Mouse (Mus musculus): ENCODE measurements around the gene Gm45261.

Gm45261 gene

GRCm38 (mm10) chr1:80412521-80412920 is 48.7 kb downstream of the Gm45261 start:
- CTCF ChIA-PET: no interaction called here
- POLR2A ChIA-PET: no interaction called here

GRCm38 (mm10) chr1:80410229-80410973 is 50.8 kb downstream of the Gm45261 start:
- ChIA-PET CTCF (no interaction called here), POLR2A (no interaction called here)

GRCm38 (mm10) chr1:80409467-80410105 is 51.7 kb downstream of the Gm45261 start:
- CTCF ChIA-PET: interaction anchor here in 2 of 4 experiments (0.6 to 1.0 kb wide), 3 partner anchors 10 to 559 kb away, joined by 3 read pairs; no protein-coding TSS in a partner anchor
- POLR2A ChIA-PET: no interaction called here

GRCm38 (mm10) chr1:80408586-80408985 is 52.7 kb downstream of the Gm45261 start:
- CTCF ChIA-PET: interaction anchor here in 1 of 4 experiments (1.0 kb wide), 1 partner anchor 228 kb away, joined by 3 read pairs; no protein-coding TSS in a partner anchor
- POLR2A ChIA-PET: no interaction called here

GRCm38 (mm10) chr1:80404196-80404595 is 57.1 kb downstream of the Gm45261 start:
- CTCF ChIA-PET: no interaction called here
- POLR2A ChIA-PET: interaction anchor here in 1 of 4 experiments (1.4 kb wide), 1 partner anchor 66 kb away, joined by 3 read pairs; no protein-coding TSS in a partner anchor

GRCm38 (mm10) chr1:80403366-80403893 is 57.8 kb downstream of the Gm45261 start:
- ChIA-PET CTCF (interaction anchor here in 1 of 4 experiments (0.6 to 0.7 kb wide), 2 partner anchors 531 to 777 kb away, joined by 3 to 4 read pairs; no protein-coding TSS in a partner anchor), POLR2A (interaction anchor here (0.5 to 2.0 kb wide), 6 partner anchors 62 to 184 kb away, joined by 3 to 5 read pairs (median 3); no protein-coding TSS in a partner anchor)

- ChIA-PET CTCF (interaction anchor here in 1 of 4 experiments (0.5 kb wide), 1 partner anchor 1662 kb away, joined by 6 read pairs; no protein-coding TSS in a partner anchor), POLR2A (interaction anchor here in 2 of 4 experiments (0.6 to 2.0 kb wide), 2 partner anchors 61 to 164 kb away, joined by 4 to 5 read pairs; no protein-coding TSS in a partner anchor)
Observed at GRCm38 (mm10) chr1:80401961-80402360, 59.3 kb downstream of the Gm45261 start.

All from embryonic stem cell, embryonic (primary cell).